Mouse (Mus musculus) embryonic facial prominence, embryonic 11.5 days (tissue): ENCODE measurements at regions not wholly inside any gene's neighbourhood (a gene's known extent, or its start where the extent isn't known, plus 50 kb on each side); places are given as distances from the start of the nearest gene placed in this dataset.

Source experiments
- ATAC-seq: fragments of 200-750 bp; cut with Nextera tagmentation; replicated peaks from 2 replicates; pipeline ENCODE4 v1.8.0; 2017; ENCODE audit warnings: low read depth; ENCODE audit not compliant: insufficient number of reproducible peaks, low FRiP score, low TSS enrichment
- DNase-seq: peaks from one replicate; pipeline ENCODE4 v3.0.0-alpha.2; 2015; ENCODE audit warnings: low spot score
- H3K27ac ChIP-seq: fragments of 300-500 bp; sonication (generic); replicated peaks from 2 replicates; pipeline ENCODE4 v1.5.1; 2014; ENCODE audit warnings: mild to moderate bottlenecking, low read depth, low read length, control low read depth
- H3K27me3 ChIP-seq: fragments of 300-500 bp; sonication (generic); 2 replicates; pipeline ENCODE4 v1.6.1; 2014; ENCODE audit warnings: mild to moderate bottlenecking, low read length, moderate library complexity, mixed read lengths; ENCODE audit not compliant: control insufficient read depth, insufficient read depth
- H3K36me3 ChIP-seq: fragments of 300-500 bp; sonication (generic); replicated peaks from 2 replicates; pipeline ENCODE4 v1.6.1; 2014; ENCODE audit warnings: low read depth, mild to moderate bottlenecking, low read length, moderate library complexity, mixed read lengths; ENCODE audit not compliant: control insufficient read depth, insufficient read depth
- H3K4me1 ChIP-seq: fragments of 300-500 bp; sonication (generic); 2 replicates; pipeline ENCODE4 v1.6.1; 2014; ENCODE audit warnings: low read length, mixed read lengths; ENCODE audit not compliant: control insufficient read depth, insufficient read depth
- H3K4me2 ChIP-seq: fragments of 300-500 bp; sonication (generic); 2 replicates; pipeline ENCODE4 v1.6.1; 2014; ENCODE audit warnings: low read depth, mild to moderate bottlenecking, control low read depth, low read length, moderate library complexity
- H3K4me3 ChIP-seq: fragments of 300-500 bp; sonication (generic); 2 replicates; pipeline ENCODE4 v1.5.1; 2014; ENCODE audit warnings: low read depth, low read length, control low read depth
- H3K9ac ChIP-seq: fragments of 300-500 bp; sonication (generic); replicated peaks from 2 replicates; pipeline ENCODE4 v1.6.1; 2014; ENCODE audit warnings: mild to moderate bottlenecking, control low read depth, low read length
- H3K9me3 ChIP-seq: fragments of 300-500 bp; sonication (generic); replicated peaks from 2 replicates; pipeline ENCODE4 v1.6.1; 2016; ENCODE audit warnings: mild to moderate bottlenecking, low read length, inconsistent platforms, mixed read lengths; ENCODE audit not compliant: control insufficient read depth
- WGBS: fragments of 180-500 bp; shearing (Covaris S2); extraction: QIAGEN DNeasy Blood & Tissue Kit; methylation state at CpG from one replicate; pipeline ENCODE4 v1.1.7; 2014; 5-methylcytosine and 5-hydroxymethylcytosine counted together

GRCm38 (mm10) chr14:73899078-73899477 is 238.1 kb downstream of the Gm21750 start:
- DNase-seq = no peak
- no peaks in the 10 kb centered on the region for H3K36me3 ChIP-seq
- no peak overlapping the region for H3K4me3 ChIP-seq
- H3K9ac ChIP-seq = no peak overlapping the region
- no peaks in the 10 kb centered on the region for H3K9me3 ChIP-seq
- H3K27me3 ChIP-seq = no peaks in the 10 kb centered on the region
- H3K4me1 ChIP-seq = no peaks in the 10 kb centered on the region
- ATAC-seq = no peak
- no peak overlapping the region for H3K4me2 ChIP-seq
- no peak overlapping the region for H3K27ac ChIP-seq

- Histone ChIP-seq H3K36me3 (no peaks in the 10 kb centered on the region), H3K4me2 (no peak overlapping the region), H3K9me3 (no peaks in the 10 kb centered on the region), H3K4me1 (no peaks in the 10 kb centered on the region), H3K27ac (no peak overlapping the region), H3K9ac (no peak overlapping the region), H3K27me3 (no peaks in the 10 kb centered on the region), H3K4me3 (no peak overlapping the region)
- DNase-seq = no peak
- 85% methylated on average over 6 of the region's 6 CpGs for WGBS
- no peak for ATAC-seq
Measured at GRCm38 (mm10) chr14:73902085-73902713, 241.2 kb downstream of the Gm21750 start.

- no peaks in the 10 kb centered on the region for H3K27me3 ChIP-seq
- no peaks in the 10 kb centered on the region for H3K4me1 ChIP-seq
- H3K36me3 ChIP-seq = no peaks in the 10 kb centered on the region
- no peak overlapping the region for H3K27ac ChIP-seq
- no peak overlapping the region for H3K9ac ChIP-seq
- no peak overlapping the region for H3K4me3 ChIP-seq
- WGBS = 75% methylated on average over 5 of the region's 5 CpGs
- no peaks in the 10 kb centered on the region for H3K9me3 ChIP-seq
- DNase-seq = no peak
- H3K4me2 ChIP-seq = no peak overlapping the region
- ATAC-seq = no peak
Measured at GRCm38 (mm10) chr14:73913756-73914448, 252.9 kb downstream of the Gm21750 start.

- DNase-seq (no peak), ATAC-seq (no peak)
- no peaks in the 10 kb centered on the region for H3K36me3 ChIP-seq
- no peaks in the 10 kb centered on the region for H3K9me3 ChIP-seq
- no peak overlapping the region for H3K4me3 ChIP-seq
- no peak overlapping the region for H3K9ac ChIP-seq
- no peak overlapping the region for H3K4me2 ChIP-seq
- no peaks in the 10 kb centered on the region for H3K4me1 ChIP-seq
- H3K27me3 ChIP-seq = no peaks in the 10 kb centered on the region
- H3K27ac ChIP-seq = no peak overlapping the region
Measured at GRCm38 (mm10) chr14:73915990-73916389, 255.0 kb downstream of the Gm21750 start.

GRCm38 (mm10) chr14:73931095-73931494 is 270.1 kb downstream of the Gm21750 start:
- DNase-seq = no peak
- H3K27ac ChIP-seq = no peak overlapping the region
- no peaks in the 10 kb centered on the region for H3K36me3 ChIP-seq
- ATAC-seq = no peak
- no peaks in the 10 kb centered on the region for H3K27me3 ChIP-seq
- H3K4me2 ChIP-seq = no peak overlapping the region
- H3K4me3 ChIP-seq = no peak overlapping the region
- no peaks in the 10 kb centered on the region for H3K4me1 ChIP-seq
- H3K9ac ChIP-seq = no peak overlapping the region
- no peaks in the 10 kb centered on the region for H3K9me3 ChIP-seq
- 64% methylated on average over 2 of the region's 2 CpGs for WGBS

GRCm38 (mm10) chr14:73947316-73947715 is 286.3 kb downstream of the Gm21750 start:
- no peak for ATAC-seq
- 72% methylated on average over 2 of the region's 2 CpGs for WGBS
- no peaks in the 10 kb centered on the region for H3K9me3 ChIP-seq
- no peak overlapping the region for H3K27ac ChIP-seq
- no peak overlapping the region for H3K4me3 ChIP-seq
- no peak for DNase-seq
- no peaks in the 10 kb centered on the region for H3K36me3 ChIP-seq
- H3K4me1 ChIP-seq = no peaks in the 10 kb centered on the region
- no peak overlapping the region for H3K9ac ChIP-seq
- H3K27me3 ChIP-seq = no peaks in the 10 kb centered on the region
- no peak overlapping the region for H3K4me2 ChIP-seq

- H3K27ac ChIP-seq = no peak overlapping the region
- H3K9me3 ChIP-seq = no peaks in the 10 kb centered on the region
- 74% methylated on average over 4 of the region's 4 CpGs for WGBS
- no peaks in the 10 kb centered on the region for H3K36me3 ChIP-seq
- no peaks in the 10 kb centered on the region for H3K4me1 ChIP-seq
- ATAC-seq (no peak), DNase-seq (no peak)
- H3K4me2 ChIP-seq = no peak overlapping the region
- no peak overlapping the region for H3K4me3 ChIP-seq
- H3K27me3 ChIP-seq = no peaks in the 10 kb centered on the region
- no peak overlapping the region for H3K9ac ChIP-seq
Measured at GRCm38 (mm10) chr14:73952511-73952910, 291.5 kb downstream of the Gm21750 start.

- ATAC-seq = no peak; the same call in 1 of the 2 replicates
Measured at GRCm38 (mm10) chr14:73978694-73979093, 317.7 kb downstream of the Gm21750 start.

More at GRCm38 (mm10) chr14:73978694-73979093, 317.7 kb downstream of the Gm21750 start:
- Histone ChIP-seq H3K4me3 (no peak overlapping the region), H3K4me1 (no peaks in the 10 kb centered on the region), H3K4me2 (no peak overlapping the region), H3K9ac (no peak overlapping the region), H3K9me3 (no peaks in the 10 kb centered on the region), H3K27ac (no peak overlapping the region), H3K27me3 (no peaks in the 10 kb centered on the region), H3K36me3 (no peaks in the 10 kb centered on the region)
- 42% methylated on average over 1 of the region's 1 CpGs for WGBS
- peak; percentile 58 for DNase-seq
